Mouse (Mus musculus): ENCODE data around the gene Vapb. TPM values are rescaled to one million over a fixed set of nuclear protein-coding genes. Genes with fewer than 3 reads are reported as not detected.

Vapb gene
- total RNA-seq, 2 experiments from 2014 or later = 8.7 to 90.0 TPM

- no peak for ATAC-seq (replicated peaks; ENCODE audit: poor library complexity, severe bottlenecking)
Measured at GRCm38 (mm10) chr2:173789945-173790804, 52.9 kb downstream of the Vapb start.

DNA sequence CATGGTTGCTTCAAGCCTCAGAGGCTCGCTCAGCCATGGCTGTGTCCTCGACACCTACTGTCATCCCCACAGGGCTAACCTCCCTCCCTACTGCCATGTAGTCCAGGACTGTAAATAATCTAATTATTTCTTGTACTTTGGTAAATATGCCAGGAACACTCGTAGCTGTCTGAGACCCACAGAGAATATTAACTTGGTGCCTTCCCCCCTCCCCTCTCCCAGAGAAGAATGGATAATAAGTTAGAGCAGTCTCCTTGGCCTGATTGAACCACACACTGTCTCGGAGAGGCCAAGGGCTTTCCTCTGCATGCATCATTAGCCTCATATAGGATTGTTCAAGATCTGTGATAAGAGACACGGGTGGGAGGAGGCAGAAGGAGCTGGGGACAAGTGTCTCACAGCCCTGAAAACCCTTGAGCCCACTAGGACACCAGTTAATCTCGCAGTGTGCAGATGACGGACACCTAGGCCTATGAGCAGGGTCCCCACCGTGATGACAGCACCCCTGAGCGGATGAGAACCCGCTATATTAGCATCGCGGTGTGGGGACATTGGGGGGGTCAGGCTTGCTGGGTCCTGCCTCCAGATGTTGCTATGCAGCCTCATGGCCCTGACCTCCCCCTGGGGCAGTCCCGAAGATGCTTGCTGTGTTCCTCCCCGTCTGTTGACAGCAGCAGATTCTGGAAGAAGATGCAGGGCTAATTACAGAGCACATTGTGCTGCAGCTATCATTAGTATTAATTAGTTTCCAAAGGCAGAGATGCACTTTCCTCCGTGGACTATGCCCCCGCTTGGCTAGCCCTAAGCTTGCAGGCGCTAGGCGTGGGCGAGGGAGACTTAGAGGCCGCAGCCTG is 54.8 kb downstream of the Vapb start:
- ATAC-seq (replicated peaks; ENCODE audit: poor library complexity, severe bottlenecking) = no peak

GRCm38 (mm10) chr2:173794018-173794417 is 56.7 kb downstream of the Vapb start:
- ATAC-seq (replicated peaks; ENCODE audit: poor library complexity, severe bottlenecking) = no peak

DNA sequence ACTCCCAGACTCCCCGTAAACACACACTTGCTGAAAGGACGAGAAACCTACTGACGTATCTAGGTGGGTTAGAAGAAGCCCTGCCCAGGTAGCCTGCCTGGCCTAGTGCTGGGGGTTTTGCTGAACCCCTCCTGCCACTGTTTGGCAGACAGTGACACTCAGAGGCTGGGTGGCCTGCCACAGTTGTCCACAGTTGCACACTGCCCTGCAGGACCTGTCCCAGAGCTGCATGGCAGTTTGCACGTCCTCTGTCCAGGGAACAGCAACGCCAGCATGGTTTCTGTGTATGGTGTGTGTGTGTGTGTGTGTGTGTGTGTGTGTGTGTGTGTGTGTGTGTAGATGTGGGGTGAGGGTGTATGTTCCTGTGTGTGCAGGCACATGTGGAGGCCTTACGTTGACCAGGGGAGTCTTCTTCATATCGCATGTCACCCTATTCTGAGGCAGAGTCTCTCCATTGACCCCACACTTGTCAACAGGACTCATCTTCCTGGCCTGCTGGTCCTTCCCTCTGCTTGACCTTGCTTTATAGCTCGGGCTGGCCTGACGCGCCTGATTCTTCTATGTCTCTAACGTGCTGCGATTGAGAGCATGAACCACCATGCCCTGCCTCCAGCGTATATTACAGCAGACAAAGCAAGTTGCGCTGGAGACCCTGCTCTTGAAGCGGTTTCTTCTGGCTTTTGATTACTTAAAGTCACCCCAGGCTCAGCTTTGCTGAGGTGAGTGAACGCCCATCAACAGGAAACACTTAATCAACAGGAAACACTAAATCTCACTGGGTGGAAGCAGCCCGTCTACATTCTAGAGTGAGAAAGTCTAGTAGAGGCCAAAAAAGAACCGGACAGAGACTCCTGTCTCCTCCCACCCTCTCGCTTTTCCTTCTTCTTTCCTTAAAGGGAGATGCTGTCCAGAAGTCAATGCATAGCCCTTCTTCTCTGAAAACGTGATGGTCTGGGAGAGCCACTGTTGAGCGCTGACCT is 57.5 kb downstream of the Vapb start:
- no peak for ATAC-seq (replicated peaks; ENCODE audit: poor library complexity, severe bottlenecking)

- ATAC-seq (replicated peaks; ENCODE audit: poor library complexity, severe bottlenecking) = no peak
Measured at GRCm38 (mm10) chr2:173795801-173796673, 58.7 kb downstream of the Vapb start.

DNA sequence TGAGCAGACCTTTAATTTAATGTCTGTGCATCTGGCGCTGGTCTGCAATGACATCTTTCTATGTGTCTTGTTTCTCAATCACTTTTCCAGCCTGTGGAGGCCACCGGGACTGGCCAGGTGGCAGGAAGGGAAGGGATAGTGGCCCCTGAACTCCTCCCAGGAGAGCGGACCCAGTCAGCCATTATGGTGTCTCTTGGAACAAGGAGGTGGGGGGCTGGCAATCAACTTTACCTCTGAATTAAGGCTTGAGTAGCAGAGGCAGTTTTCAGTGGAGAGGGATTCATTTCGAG is 59.3 kb downstream of the Vapb start:
- no peak for ATAC-seq (replicated peaks; ENCODE audit: poor library complexity, severe bottlenecking)

- no peak for ATAC-seq (replicated peaks; ENCODE audit: poor library complexity, severe bottlenecking)
Measured at GRCm38 (mm10) chr2:173799513-173799912, 62.2 kb downstream of the Vapb start.

GRCm38 (mm10) chr2:173800566-173800965 is 63.3 kb downstream of the Vapb start:
- no peak for ATAC-seq (replicated peaks; ENCODE audit: poor library complexity, severe bottlenecking)

GRCm38 (mm10) chr2:173801405-173801876 is 64.1 kb downstream of the Vapb start:
- ATAC-seq (replicated peaks; ENCODE audit: poor library complexity, severe bottlenecking) = no peak

GRCm38 (mm10) chr2:173802176-173802575 is 64.9 kb downstream of the Vapb start:
- ATAC-seq (replicated peaks; ENCODE audit: poor library complexity, severe bottlenecking) = no peak

GRCm38 (mm10) chr2:173802956-173803355 is 65.6 kb downstream of the Vapb start:
- ATAC-seq (replicated peaks; ENCODE audit: poor library complexity, severe bottlenecking) = no peak

DNA sequence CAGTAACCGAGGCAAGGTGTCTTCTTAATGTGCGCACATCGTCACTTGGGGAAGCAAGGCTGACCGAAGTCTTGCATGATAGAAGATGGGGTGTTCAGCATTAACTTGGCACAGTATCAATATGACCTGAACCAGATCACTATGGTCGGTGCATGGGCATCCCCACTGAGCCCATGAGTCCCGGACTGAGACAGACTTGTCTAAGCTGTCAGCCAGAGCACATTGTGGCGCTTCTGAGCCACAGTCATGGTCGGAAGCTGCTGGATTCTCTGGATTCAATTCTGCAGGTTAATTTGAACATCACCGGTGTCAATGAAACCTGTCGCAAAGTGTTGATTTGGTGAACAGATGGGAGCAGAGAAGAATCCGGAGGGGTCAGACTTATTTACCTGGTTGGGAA is 66.5 kb downstream of the Vapb start:
- ATAC-seq (replicated peaks; ENCODE audit: poor library complexity, severe bottlenecking) = no peak

GRCm38 (mm10) chr2:173806621-173807020 is 69.3 kb downstream of the Vapb start:
- no peak for ATAC-seq (replicated peaks; ENCODE audit: poor library complexity, severe bottlenecking)

- ATAC-seq (replicated peaks; ENCODE audit: poor library complexity, severe bottlenecking) = no peak
Measured at GRCm38 (mm10) chr2:173808942-173809341, 71.6 kb downstream of the Vapb start.

GRCm38 (mm10) chr2:173810036-173810850 is 72.9 kb downstream of the Vapb start:
- ATAC-seq (replicated peaks; ENCODE audit: poor library complexity, severe bottlenecking) = no peak

- no peak for ATAC-seq (replicated peaks; ENCODE audit: poor library complexity, severe bottlenecking)
Measured at GRCm38 (mm10) chr2:173810851-173811130, 73.5 kb downstream of the Vapb start.

- ATAC-seq (replicated peaks; ENCODE audit: poor library complexity, severe bottlenecking) = peak; percentile 75
Measured at GRCm38 (mm10) chr2:173811850-173812249, 74.5 kb downstream of the Vapb start.

DNA sequence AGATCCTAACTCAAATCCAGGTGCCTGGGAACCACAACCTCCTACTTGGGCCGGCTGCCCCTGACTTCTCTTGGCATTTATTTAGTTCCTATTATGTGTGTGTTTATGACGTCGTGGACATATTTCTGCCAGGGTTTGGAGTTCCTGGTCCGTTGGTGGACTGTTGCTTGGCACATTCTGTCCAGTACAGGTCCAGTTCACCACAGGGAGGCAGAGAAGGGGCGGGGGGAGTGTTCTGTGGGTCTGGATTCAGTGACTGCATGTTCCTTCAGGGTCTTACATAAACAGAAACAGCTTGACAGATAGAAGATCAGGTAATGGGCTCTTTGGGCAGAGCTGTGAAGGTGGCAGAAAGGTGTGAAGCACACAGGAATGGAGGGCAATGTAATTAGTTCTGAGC is 75.8 kb downstream of the Vapb start:
- no peak for ATAC-seq (replicated peaks; ENCODE audit: poor library complexity, severe bottlenecking)

DNA sequence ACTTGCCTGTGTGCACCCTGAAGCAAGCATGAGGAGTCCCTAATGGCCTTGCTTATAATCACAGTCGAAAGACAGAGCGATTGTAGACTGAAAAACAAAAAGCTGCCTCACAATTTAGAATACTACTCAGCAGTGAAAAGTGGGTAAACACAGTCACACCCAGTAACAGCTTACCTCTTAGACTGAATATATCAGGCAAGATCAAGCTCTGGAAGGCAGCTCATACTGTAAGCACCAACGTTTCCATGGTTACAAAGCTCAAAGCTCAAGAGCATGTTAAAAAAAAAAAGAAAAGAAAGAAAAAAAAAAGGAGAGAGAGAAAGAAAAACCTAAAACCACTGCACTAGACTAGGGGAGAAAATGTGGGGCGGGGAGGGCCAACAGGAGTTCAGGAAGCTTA is 89.0 kb downstream of the Vapb start:
- ATAC-seq (replicated peaks; ENCODE audit: poor library complexity, severe bottlenecking) = no peak
